Mouse (Mus musculus) kidney, adult 2 months (tissue): ENCODE measurements around the gene Slc25a17.

ENCODE experiments used
- CTCF ChIP-seq: fragments of 200-500 bp; conservative IDR thresholded peaks from 2 replicates; pipeline ENCODE4 v1.5.1; 2011; ENCODE audit warnings: low read depth, mild to moderate bottlenecking, control low read depth, low read length, moderate library complexity, mixed read lengths; ENCODE audit not compliant: insufficient read depth, insufficient read length
- POLR2A ChIP-seq: fragments of 200-500 bp; IDR thresholded peaks from one replicate; pipeline ENCODE4 v1.6.1; 2011; ENCODE audit warnings: low read depth, low read length, control low read depth

DNA sequence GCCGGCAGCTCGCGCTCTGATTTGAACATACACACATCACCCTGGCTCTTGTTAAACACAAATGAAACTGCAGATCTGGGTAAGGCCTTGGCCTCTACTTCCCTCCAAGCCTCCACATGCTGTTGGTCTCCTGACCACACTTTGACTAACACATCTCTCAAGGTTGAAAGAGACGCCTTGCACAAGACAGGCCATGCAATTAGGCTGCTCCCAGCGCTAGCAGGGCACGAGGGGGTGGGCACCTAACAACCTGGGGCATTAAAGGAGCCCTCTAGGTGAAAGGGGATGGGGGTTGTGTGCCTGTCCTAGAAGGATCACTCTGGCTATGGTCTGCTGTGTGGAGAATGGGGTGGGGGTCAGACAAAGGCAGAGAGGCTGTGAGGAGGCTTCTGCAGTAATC is 81.9 kb downstream of the Slc25a17 start:
- no peak for TF ChIP-seq CTCF
- TF ChIP-seq POLR2A, result no peak
